8 mouse cellular contexts compared by ENCODE assay signal in genomic region chr11:103411981-103412949, GRCm38 (mm10). TPM values are rescaled to one million over a fixed set of nuclear protein-coding genes. Genes with fewer than 3 reads are reported as not detected.
DNase-seq lines count a peak whose midpoint lies in the region; ATAC-seq lines count a peak whose summit lies in the region.

Gene Plekhm1, minus strand, starts transcription at chr11:103412687.

- peak; percentile 99 for ATAC-seq in forebrain, embryonic 14.5 days
- peak; percentile 99 for ATAC-seq in neural tube, embryonic 15.5 days (ENCODE audit: low FRiP score)

- no peaks in the 10 kb centered on the region for H3K36me3 ChIP-seq in forebrain, embryonic 14.5 days (ENCODE audit: control insufficient read depth, insufficient read depth, low read length)
- peaks cover 2% of the 10 kb centered on the region; the same call in 1 of the 2 replicates for H3K36me3 ChIP-seq in neural tube, embryonic 15.5 days

- intact Hi-C loops in heart, postnatal 14 days (cut with DNase I): no loop called here

- H3K4me2 ChIP-seq in forebrain, embryonic 14.5 days (ENCODE audit: low read length): peak within 1 kb of the TSS; percentile 89
- peak within 1 kb of the TSS; percentile 92 for H3K4me2 ChIP-seq in neural tube, embryonic 15.5 days

- peak within 1 kb of the TSS; percentile 82 for H3K4me3 ChIP-seq in forebrain, embryonic 14.5 days (ENCODE audit: low read depth, low read length)
- H3K4me3 ChIP-seq in neural tube, embryonic 15.5 days (replicated peaks): peak within 1 kb of the TSS; percentile 77

- WGBS in forebrain, embryonic 14.5 days: under 1% methylated on average over 55 of the region's 67 CpGs
- WGBS in neural tube, embryonic 15.5 days: under 1% methylated on average over 67 of the region's 67 CpGs

- no peaks in the 10 kb centered on the region for H3K27me3 ChIP-seq in forebrain, embryonic 14.5 days (replicated peaks; ENCODE audit: control insufficient read depth, insufficient read depth, low read length)
- no peaks in the 10 kb centered on the region for H3K27me3 ChIP-seq in neural tube, embryonic 15.5 days (replicated peaks)

- DNase-seq in ES-CJ7 (ENCODE audit: low read depth, low spot score): peak; percentile 95
- DNase-seq in cerebellum, adult 11 months: peak; percentile 95
- peak; percentile 98 for DNase-seq in forebrain, embryonic 14.5 days (ENCODE audit: low spot score)
- peak; percentile 96 to 97 for DNase-seq in heart, postnatal 14 days
- DNase-seq in layer of hippocampus, adult 11-12 months (ENCODE audit: low spot score): peak; percentile 96
- DNase-seq in lung, adult 18-20 months: peak; percentile 96 to 97
- peak; percentile 94 for DNase-seq in testis, postnatal 14 days (ENCODE audit: low spot score)

- H3K4me1 ChIP-seq in forebrain, embryonic 14.5 days (ENCODE audit: control insufficient read depth, insufficient read depth, low read length): 0 out of 2 replicates have a peak, but pooled peaks cover 6% of the 10 kb centered on the region
- H3K4me1 ChIP-seq in neural tube, embryonic 15.5 days: peaks cover 34% of the 10 kb centered on the region

- H3K9ac ChIP-seq in forebrain, embryonic 14.5 days (ENCODE audit: low read length): peak within 1 kb of the TSS; percentile 85
- peak within 1 kb of the TSS; percentile 73 for H3K9ac ChIP-seq in neural tube, embryonic 15.5 days (replicated peaks)

- H3K27ac ChIP-seq in forebrain, embryonic 14.5 days (ENCODE audit: low read depth, low read length): peak within 1 kb of the TSS; percentile 54; the same call in 1 of the 2 replicates
- peak within 1 kb of the TSS; percentile 86 for H3K27ac ChIP-seq in neural tube, embryonic 15.5 days (replicated peaks)

- no peaks in the 10 kb centered on the region for H3K9me3 ChIP-seq in forebrain, embryonic 14.5 days (replicated peaks; ENCODE audit: control insufficient read depth, low read length)
- no peaks in the 10 kb centered on the region for H3K9me3 ChIP-seq in neural tube, embryonic 15.5 days (replicated peaks)

RNA-seq across cellular contexts. Expression of gene Plekhm1, which starts in this region (rescaled TPM):
- polyA plus RNA-seq in forebrain, embryonic 14.5 days (2014; fragmentation: Nextera tagmentation; extraction: Ambion mirVana): 7.5 and 10.0 TPM in 2 replicates
- total RNA-seq in heart, postnatal 14 days (2021): 10 to 100 TPM; 10.8 to 11.3 TPM
- 8.2 and 8.9 TPM in 2 replicates for polyA plus RNA-seq in neural tube, embryonic 15.5 days (2015; fragmentation: Nextera tagmentation; extraction: Ambion mirVana)

Comparison
In these comparisons a context has a peak if more than half of its experiments do, and no peak if none do; other contexts are left out.
1. Peak in every context shown above with its lines: DNase-seq, ATAC-seq, H3K4me3 ChIP-seq and H3K27ac ChIP-seq.